Mouse (Mus musculus) stomach, postnatal 0 days (tissue): ENCODE measurements around the gene Manba.

ENCODE experiments used
- CTCF ChIP-seq: IDR thresholded peaks from 2 replicates; pipeline ENCODE4 v1.5.1; 2016; ENCODE audit warnings: antibody characterized with exemption, low read depth, mild to moderate bottlenecking, moderate library complexity
- EP300 ChIP-seq: optimal IDR thresholded peaks from 2 replicates; pipeline ENCODE3; 2016; ENCODE audit warnings: antibody characterized with exemption

- TF ChIP-seq CTCF (no peak), EP300 (no peak)
Measured at GRCm38 (mm10) chr3:135591376-135591775, 106.0 kb downstream of the Manba start.
